Mouse (Mus musculus) embryonic facial prominence, embryonic 15.5 days (tissue): ENCODE measurements around the gene Sorcs3. TPM values are rescaled to one million over a fixed set of nuclear protein-coding genes. Genes with fewer than 3 reads are reported as not detected.

Experiments
- ATAC-seq: fragments of 200-750 bp; cut with Nextera tagmentation; 2 replicates; pipeline ENCODE4 v1.8.0; 2017; ENCODE audit warnings: low read depth, moderate TSS enrichment; ENCODE audit not compliant: insufficient number of reproducible peaks, low FRiP score, low TSS enrichment
- H3K27ac ChIP-seq: fragments of 300-500 bp; sonication (generic); replicated peaks from 2 replicates; pipeline ENCODE4 v1.5.1; 2015; ENCODE audit warnings: mild to moderate bottlenecking, inconsistent platforms
- H3K27me3 ChIP-seq: fragments of 300-500 bp; sonication (generic); 2 replicates; pipeline ENCODE4 v1.6.1; 2015; ENCODE audit warnings: inconsistent platforms
- H3K36me3 ChIP-seq: fragments of 300-500 bp; sonication (generic); 2 replicates; pipeline ENCODE4 v1.6.1; 2015; ENCODE audit warnings: mild to moderate bottlenecking, inconsistent platforms
- H3K4me1 ChIP-seq: fragments of 300-500 bp; sonication (generic); 2 replicates; pipeline ENCODE4 v1.6.1; 2015; ENCODE audit warnings: inconsistent platforms
- H3K4me2 ChIP-seq: fragments of 300-500 bp; sonication (generic); replicated peaks from 2 replicates; pipeline ENCODE4 v1.6.1; 2015; ENCODE audit warnings: mild to moderate bottlenecking, inconsistent platforms
- H3K4me3 ChIP-seq: fragments of 300-500 bp; sonication (generic); replicated peaks from 2 replicates; pipeline ENCODE4 v1.5.1; 2015; ENCODE audit warnings: mild to moderate bottlenecking, inconsistent platforms
- H3K9ac ChIP-seq: fragments of 300-500 bp; sonication (generic); 2 replicates; pipeline ENCODE4 v1.6.1; 2015; ENCODE audit warnings: inconsistent platforms
- H3K9me3 ChIP-seq: fragments of 300-500 bp; sonication (generic); replicated peaks from 2 replicates; pipeline ENCODE4 v1.6.1; 2016; ENCODE audit warnings: inconsistent platforms
- WGBS: fragments of 180-500 bp; shearing (Covaris S2); methylation state at CpG from one replicate; pipeline ENCODE4 v1.1.7; 2015; 5-methylcytosine and 5-hydroxymethylcytosine counted together
- polyA plus RNA-seq: library from polyadenylated mRNA; unstranded; fragments of >200 nt; fragmentation: Nextera tagmentation; extraction: Ambion mirVana; gene quantifications from 2 replicates; pipeline ENCODE4 v1.2.1, GENCODE M21; 2015

The Sorcs3 gene
- polyA plus RNA-seq, 1 experiment from 2014 or later: 1.1 TPM

DNA sequence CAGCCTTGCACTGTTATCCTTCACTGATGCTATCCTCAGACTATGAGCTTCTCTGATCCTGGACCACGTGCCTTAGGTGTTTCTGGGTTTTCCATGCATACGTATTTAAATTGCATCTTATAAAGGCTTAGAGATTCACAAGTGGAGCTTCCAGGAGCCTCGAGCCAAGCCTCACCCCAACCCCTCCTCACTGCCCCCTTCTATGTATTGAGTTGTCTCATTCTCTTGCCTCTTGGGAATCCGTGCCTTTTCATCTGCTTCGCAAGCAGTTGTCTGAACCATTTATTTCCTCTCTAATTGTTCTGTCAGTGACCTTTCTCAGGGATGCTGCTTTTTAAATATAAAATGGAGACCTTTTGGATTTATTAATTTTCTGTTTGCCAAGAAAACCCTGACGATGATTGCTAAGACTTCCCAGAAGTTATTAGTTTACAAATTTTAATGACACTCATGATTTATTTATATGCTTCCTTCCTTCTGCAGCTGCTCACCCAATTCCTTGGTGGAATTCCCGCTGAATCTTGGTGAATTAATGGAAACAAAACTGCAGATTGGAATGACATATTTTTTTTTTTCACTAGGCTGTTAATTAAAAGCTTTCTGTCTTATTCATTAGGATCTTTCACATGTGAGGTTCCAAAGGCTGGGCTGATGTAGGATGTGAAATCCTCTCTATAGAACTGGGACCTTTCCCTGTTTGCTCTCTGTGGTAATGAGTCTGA, 199.1 kb downstream of the Sorcs3 start:
- Histone ChIP-seq H3K36me3 (no peaks in the 10 kb centered on the region), H3K27me3 (no peaks in the 10 kb centered on the region), H3K4me1 (no peaks in the 10 kb centered on the region), H3K27ac (no peak overlapping the region), H3K9ac (no peak overlapping the region), H3K4me3 (no peak overlapping the region), H3K9me3 (no peaks in the 10 kb centered on the region), H3K4me2 (no peak overlapping the region)
- ATAC-seq: no peak
- 59% methylated on average over 7 of the region's 7 CpGs for WGBS

DNA sequence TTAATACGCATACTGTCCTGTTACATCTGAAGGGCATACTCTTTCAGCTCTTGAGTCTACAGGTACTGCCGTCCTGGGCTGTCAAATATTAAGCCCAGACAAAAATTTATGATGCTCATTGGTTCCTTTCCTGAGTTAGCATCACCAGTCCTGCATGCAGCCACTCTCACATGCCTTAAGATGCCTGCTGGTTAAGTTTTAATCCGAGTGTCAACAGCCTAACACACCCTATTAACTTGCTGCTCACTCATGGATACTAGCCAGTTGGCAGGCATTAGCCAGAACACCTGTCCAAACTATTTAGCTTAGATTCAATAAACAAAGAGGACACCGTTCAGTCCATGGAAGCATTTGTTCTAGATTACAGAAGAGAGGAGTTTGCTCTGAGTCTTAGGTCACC, 202.4 kb downstream of the Sorcs3 start:
- no peaks in the 10 kb centered on the region for H3K36me3 ChIP-seq
- no peaks in the 10 kb centered on the region for H3K4me1 ChIP-seq
- H3K4me2 ChIP-seq: no peak overlapping the region
- H3K4me3 ChIP-seq: no peak overlapping the region
- H3K9me3 ChIP-seq: no peaks in the 10 kb centered on the region
- ATAC-seq: no peak
- 73% methylated on average over 4 of the region's 4 CpGs for WGBS
- no peak overlapping the region for H3K9ac ChIP-seq
- H3K27me3 ChIP-seq: no peaks in the 10 kb centered on the region
- H3K27ac ChIP-seq: no peak overlapping the region

DNA sequence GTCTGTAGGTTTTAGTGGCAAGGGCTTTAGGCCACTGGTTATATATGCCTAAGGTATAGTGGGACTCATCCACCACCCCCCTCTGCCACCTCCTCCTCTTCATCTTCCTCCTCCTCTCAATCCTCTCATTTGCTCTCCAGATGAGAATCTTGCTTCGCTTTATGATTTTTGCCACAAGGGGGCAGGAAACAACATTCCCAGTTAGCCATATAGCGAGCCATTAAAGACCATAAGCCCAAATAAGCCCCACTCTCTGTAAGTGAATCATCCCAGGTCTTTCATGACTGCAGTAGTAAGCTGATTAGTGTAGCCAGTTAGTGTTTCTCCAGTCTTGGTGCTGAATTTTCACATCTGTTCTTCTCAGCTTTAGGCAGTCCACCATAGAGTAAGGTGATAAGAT, 205.5 kb downstream of the Sorcs3 start:
- Histone ChIP-seq H3K27ac (no peak overlapping the region), H3K36me3 (no peaks in the 10 kb centered on the region), H3K4me2 (no peak overlapping the region), H3K27me3 (no peaks in the 10 kb centered on the region), H3K4me3 (no peak overlapping the region), H3K9ac (no peak overlapping the region), H3K9me3 (no peaks in the 10 kb centered on the region), H3K4me1 (no peaks in the 10 kb centered on the region)
- ATAC-seq: no peak
- 34% methylated on average over 2 of the region's 2 CpGs for WGBS

DNA sequence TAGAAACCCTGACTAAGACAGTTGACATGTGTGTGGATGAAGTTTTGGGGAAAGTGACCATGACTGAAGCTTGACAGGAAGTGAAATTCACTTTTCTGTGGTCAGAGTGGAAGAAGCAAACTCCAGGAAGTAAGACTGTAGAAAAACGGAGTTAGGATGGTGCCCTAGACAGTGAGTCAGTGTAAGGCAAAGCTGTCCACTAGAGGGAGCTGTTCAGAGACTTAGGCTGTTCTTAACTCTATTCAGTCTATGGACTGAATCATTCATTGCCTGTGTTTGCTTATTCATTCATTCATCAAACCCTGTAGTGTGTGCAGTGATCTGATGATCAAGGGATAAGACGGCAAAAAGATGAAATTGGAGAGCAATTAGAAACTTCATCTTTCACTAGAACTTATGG, 208.0 kb downstream of the Sorcs3 start:
- 54% methylated on average over 2 of the region's 2 CpGs for WGBS
- no peak overlapping the region for H3K9ac ChIP-seq
- H3K27me3 ChIP-seq: no peaks in the 10 kb centered on the region
- no peak for ATAC-seq
- no peaks in the 10 kb centered on the region for H3K36me3 ChIP-seq
- H3K4me1 ChIP-seq: no peaks in the 10 kb centered on the region
- H3K9me3 ChIP-seq: no peaks in the 10 kb centered on the region
- H3K4me3 ChIP-seq: no peak overlapping the region
- no peak overlapping the region for H3K27ac ChIP-seq
- no peak overlapping the region for H3K4me2 ChIP-seq

DNA sequence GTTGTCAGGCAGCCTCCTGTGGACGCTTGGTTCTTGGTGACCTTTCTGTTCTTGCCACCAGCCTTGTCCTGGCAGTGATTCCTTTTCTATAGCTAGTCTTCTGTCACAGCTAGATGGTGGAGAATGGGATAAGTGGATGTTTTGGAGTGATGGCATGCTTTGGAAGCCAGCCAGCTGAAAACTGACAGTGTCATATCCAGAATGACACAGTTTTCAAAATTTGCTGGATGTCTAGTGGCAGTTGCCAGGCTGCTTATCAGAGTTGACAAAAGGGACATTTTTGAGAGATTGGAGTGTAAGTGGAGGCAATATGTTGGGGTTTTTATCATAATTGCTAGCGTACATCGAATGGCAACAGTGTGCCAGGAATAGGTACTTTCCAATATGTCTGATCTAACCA, 212.5 kb downstream of the Sorcs3 start:
- Histone ChIP-seq H3K4me2 (no peak overlapping the region), H3K27me3 (no peaks in the 10 kb centered on the region), H3K9me3 (no peaks in the 10 kb centered on the region), H3K4me1 (no peaks in the 10 kb centered on the region), H3K27ac (no peak overlapping the region), H3K36me3 (no peaks in the 10 kb centered on the region), H3K4me3 (no peak overlapping the region), H3K9ac (no peak overlapping the region)
- ATAC-seq: no peak
- 83% methylated on average over 3 of the region's 3 CpGs for WGBS

DNA sequence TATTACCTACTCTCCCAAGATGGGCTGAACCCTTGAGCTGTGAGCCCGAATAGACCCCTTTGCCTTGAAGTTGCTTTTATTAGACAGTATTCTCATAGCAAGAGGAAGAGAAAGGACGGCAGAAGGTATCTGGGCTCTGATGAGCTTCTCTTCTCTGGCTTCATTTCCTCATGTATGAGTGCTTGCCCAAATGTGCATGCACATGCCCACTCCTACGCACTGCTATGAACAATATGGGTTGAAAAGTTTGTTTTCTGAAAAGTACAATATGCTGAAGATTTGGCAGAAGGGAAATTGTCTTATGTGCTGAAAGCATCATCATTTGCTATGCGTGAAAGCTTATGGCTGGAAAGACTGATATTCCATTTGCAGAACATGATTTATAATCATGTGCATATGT, 223.4 kb downstream of the Sorcs3 start:
- no peak overlapping the region for H3K9ac ChIP-seq
- no peaks in the 10 kb centered on the region for H3K36me3 ChIP-seq
- no peaks in the 10 kb centered on the region for H3K27me3 ChIP-seq
- no peak overlapping the region for H3K4me2 ChIP-seq
- H3K4me1 ChIP-seq: peaks cover 6% of the 10 kb centered on the region; the same call in 1 of the 2 replicates
- H3K9me3 ChIP-seq: no peaks in the 10 kb centered on the region
- H3K27ac ChIP-seq: no peak overlapping the region
- no peak overlapping the region for H3K4me3 ChIP-seq
- WGBS: 60% methylated on average over 4 of the region's 4 CpGs
- ATAC-seq: no peak

DNA sequence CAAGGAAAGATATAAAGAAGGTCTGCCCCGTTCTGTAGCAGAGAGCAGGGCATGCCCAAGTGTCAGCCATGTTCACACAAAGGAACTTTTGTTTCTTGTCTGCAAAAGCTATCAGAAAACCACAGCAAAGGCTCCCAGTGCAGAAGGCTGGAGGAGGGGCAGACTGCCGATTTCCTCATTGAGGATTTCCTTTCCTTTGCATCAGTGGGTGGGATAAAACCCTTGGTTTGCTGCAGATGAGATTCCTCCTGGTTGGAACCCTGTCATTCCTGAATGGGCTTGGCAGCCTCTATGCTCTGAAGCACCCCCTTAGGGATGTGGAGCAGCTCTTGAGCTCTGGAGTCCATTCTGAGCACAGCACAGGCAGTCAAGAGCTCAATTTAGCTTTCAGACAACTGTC, 223.9 kb downstream of the Sorcs3 start:
- no peak for ATAC-seq
- Histone ChIP-seq H3K4me2 (no peak overlapping the region), H3K27me3 (no peaks in the 10 kb centered on the region)

DNA sequence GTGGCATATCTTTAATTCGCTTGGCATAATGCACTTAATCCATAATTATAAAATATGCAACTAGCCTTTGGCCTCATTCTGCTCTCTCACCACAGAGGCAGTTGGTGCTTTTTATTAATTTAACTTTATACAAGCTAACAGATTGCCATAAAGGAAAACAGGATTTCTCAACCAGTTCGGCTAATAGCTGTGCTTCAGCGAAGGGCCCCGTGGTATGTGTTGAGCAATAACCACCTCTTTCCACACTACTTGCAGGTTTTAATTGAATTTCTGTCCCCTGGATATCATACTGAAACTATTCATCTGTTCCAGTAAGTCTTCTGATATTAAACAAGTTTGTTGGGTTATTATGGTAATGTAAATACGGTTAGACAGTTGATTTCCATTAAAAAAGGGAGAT, 224.5 kb downstream of the Sorcs3 start:
- Histone ChIP-seq H3K36me3 (no peaks in the 10 kb centered on the region), H3K27ac (no peak overlapping the region), H3K4me1 (peaks cover 6% of the 10 kb centered on the region; the same call in 1 of the 2 replicates), H3K9me3 (no peaks in the 10 kb centered on the region), H3K4me3 (no peak overlapping the region), H3K9ac (no peak overlapping the region), H3K27me3 (no peaks in the 10 kb centered on the region), H3K4me2 (no peak overlapping the region)
- 75% methylated on average over 5 of the region's 5 CpGs for WGBS
- no peak for ATAC-seq

More for the DNA sequence above, 223.9 kb downstream of the Sorcs3 start:
- no peak overlapping the region for H3K9ac ChIP-seq
- no peaks in the 10 kb centered on the region for H3K36me3 ChIP-seq
- WGBS: 17% methylated on average over 2 of the region's 2 CpGs
- peaks cover 6% of the 10 kb centered on the region; the same call in 1 of the 2 replicates for H3K4me1 ChIP-seq
- H3K27ac ChIP-seq: no peak overlapping the region
- H3K4me3 ChIP-seq: no peak overlapping the region
- no peaks in the 10 kb centered on the region for H3K9me3 ChIP-seq

DNA sequence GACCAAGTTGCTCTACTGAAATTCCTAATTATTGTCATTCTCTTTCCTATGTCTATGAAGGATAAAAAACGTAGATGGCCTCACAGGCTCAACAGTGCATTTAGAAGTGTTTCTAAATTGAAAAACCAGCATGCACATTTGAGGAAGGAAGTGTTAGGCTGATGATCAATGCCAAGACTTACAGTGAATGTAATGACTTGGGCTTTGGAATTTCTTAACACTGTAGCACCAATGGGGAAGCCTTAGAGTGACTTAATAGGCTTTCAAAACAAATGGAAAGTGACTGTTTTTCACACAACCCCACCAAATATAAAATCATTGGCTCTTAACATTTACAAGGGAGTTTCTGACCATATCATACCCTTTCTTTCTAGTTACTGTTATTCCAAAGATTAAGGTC, 232.6 kb downstream of the Sorcs3 start:
- H3K4me2 ChIP-seq: no peak overlapping the region
- H3K27ac ChIP-seq: no peak overlapping the region
- WGBS: 85% methylated on average over 1 of the region's 1 CpGs
- no peaks in the 10 kb centered on the region for H3K36me3 ChIP-seq
- no peak for ATAC-seq
- no peaks in the 10 kb centered on the region for H3K4me1 ChIP-seq
- H3K9ac ChIP-seq: no peak overlapping the region
- H3K27me3 ChIP-seq: no peaks in the 10 kb centered on the region
- H3K9me3 ChIP-seq: no peaks in the 10 kb centered on the region
- no peak overlapping the region for H3K4me3 ChIP-seq

DNA sequence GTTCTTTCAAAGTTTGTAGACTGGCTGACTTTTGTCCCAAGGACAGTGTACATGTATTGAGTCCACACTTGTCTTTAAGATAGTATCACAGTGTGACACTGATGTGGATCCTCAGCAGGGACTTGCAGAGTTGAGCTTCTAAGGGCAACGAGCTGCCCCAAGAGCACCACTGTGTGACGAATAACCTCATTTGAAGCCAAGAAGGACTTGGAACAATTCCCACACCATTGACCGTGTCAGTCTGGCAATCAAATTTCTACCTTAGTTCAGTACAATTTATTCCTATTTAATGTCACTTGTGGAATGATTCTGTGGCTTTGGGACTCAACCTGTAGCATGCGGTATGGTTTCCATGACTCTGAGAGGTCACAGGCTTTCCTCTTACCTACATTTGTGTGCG, 255.3 kb downstream of the Sorcs3 start:
- Histone ChIP-seq H3K36me3 (no peaks in the 10 kb centered on the region), H3K4me2 (no peak overlapping the region), H3K27me3 (no peaks in the 10 kb centered on the region), H3K9ac (no peak overlapping the region), H3K9me3 (no peaks in the 10 kb centered on the region), H3K27ac (no peak overlapping the region), H3K4me3 (no peak overlapping the region), H3K4me1 (no peaks in the 10 kb centered on the region)
- no peak for ATAC-seq
- WGBS: 88% methylated on average over 5 of the region's 5 CpGs

DNA sequence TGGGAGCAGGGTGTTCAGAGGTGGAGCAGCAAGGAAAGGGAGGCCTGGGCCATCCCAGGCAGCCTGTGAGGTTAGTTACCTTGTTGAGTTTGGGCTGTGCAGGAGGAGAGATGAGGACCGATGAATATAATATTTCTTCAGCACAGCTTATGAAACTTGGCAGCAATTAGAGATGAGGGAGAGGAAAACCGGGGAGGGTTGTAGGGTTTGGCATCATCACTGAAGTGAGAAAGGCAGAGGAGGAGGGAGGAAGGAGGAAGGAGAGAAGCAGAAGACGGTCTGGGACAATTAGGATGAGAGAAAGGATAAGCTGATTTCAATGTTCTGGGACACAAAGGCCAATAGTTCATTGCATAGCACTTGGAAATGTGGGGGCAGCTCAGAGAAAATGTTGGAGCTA, 256.6 kb downstream of the Sorcs3 start:
- no peaks in the 10 kb centered on the region for H3K4me1 ChIP-seq
- 75% methylated on average over 3 of the region's 3 CpGs for WGBS
- no peak for ATAC-seq
- H3K4me2 ChIP-seq: no peak overlapping the region
- H3K9me3 ChIP-seq: no peaks in the 10 kb centered on the region
- no peak overlapping the region for H3K27ac ChIP-seq
- H3K4me3 ChIP-seq: no peak overlapping the region
- H3K36me3 ChIP-seq: no peaks in the 10 kb centered on the region
- H3K27me3 ChIP-seq: no peaks in the 10 kb centered on the region
- no peak overlapping the region for H3K9ac ChIP-seq

DNA sequence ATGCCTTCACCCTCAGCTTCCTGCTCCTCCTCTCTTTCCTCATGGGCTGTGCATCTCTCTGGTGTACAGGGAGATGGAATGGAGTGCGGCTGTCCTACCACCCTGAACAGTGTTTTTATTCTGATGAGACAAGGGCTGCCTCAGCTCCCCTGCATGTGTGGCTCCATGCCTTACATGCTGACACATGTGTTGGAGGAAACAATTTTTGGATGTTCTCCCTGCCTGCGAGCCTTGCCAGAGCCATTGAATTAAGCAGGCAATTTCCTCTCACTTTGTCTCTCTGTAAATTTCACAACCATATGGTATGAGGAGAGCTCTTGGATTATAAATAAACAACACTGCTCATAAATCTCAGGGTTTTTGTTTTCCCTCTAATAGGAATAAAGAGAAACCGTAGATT, 257.7 kb downstream of the Sorcs3 start:
- H3K27me3 ChIP-seq: no peaks in the 10 kb centered on the region
- no peaks in the 10 kb centered on the region for H3K9me3 ChIP-seq
- no peak overlapping the region for H3K9ac ChIP-seq
- ATAC-seq: no peak
- H3K4me3 ChIP-seq: no peak overlapping the region
- H3K36me3 ChIP-seq: no peaks in the 10 kb centered on the region
- no peak overlapping the region for H3K4me2 ChIP-seq
- H3K27ac ChIP-seq: no peak overlapping the region
- no peaks in the 10 kb centered on the region for H3K4me1 ChIP-seq
- WGBS: 42% methylated on average over 3 of the region's 3 CpGs
